Mouse (Mus musculus): ENCODE data around the gene Hoxc8.

DNA sequence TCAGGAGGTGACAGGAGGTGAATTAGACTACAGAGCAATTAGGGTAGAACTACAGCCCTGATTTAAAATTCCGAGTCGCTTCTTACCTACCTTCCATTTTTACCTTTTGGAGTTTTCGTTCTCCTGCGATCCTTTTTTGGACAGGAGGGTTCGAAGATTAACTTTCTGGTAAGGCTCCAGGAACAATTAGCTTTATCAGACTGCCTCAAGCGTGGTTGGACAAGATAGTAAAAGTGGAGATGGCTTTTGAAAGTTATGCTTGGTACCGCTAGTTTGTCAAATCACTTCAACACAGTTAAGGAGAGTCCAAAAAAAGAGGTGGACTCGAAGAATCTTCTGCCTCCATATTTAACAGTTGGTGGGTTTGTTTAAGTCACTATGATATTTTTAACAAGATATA is 31.1 kb downstream of the Hoxc8 start:
- TF ChIP-seq MYC (IDR thresholded peaks at IDR 0.05; ENCODE audit: low read depth, low read length): peak; percentile 27; the same call in 1 of the 2 replicates
- TF ChIP-seq USF2 (IDR thresholded peaks at IDR 0.05; ENCODE audit: borderline replicate concordance in 1 of 2, insufficient read depth in 1 of 2, low read depth in 1 of 2, low read length in 2 of 2): no peak
- TF ChIP-seq EP300 (IDR thresholded peaks at IDR 0.05; ENCODE audit: low read depth in 1 of 2, low read length in 2 of 2): peak; percentile 80 to 81
- no peak for TF ChIP-seq ZC3H11A (IDR thresholded peaks at IDR 0.05; ENCODE audit: low read depth, low read length)
- no peak for TF ChIP-seq CHD1 (IDR thresholded peaks at IDR 0.05; ENCODE audit: low read depth, low read length)
- TF ChIP-seq TBP (IDR thresholded peaks at IDR 0.05; ENCODE audit: low read depth, low read length): no peak
- TF ChIP-seq ZMIZ1 (IDR thresholded peaks at IDR 0.05; ENCODE audit: low read depth, low read length): no peak
- TF ChIP-seq POLR2A (IDR thresholded peaks at IDR 0.05; ENCODE audit: control insufficient read depth in 1 of 2, insufficient read depth in 1 of 2, low read depth in 1 of 2, low read length in 2 of 2, poor library complexity in 1 of 2): no peak
